Mouse (Mus musculus) testis, adult 2 months (tissue): ENCODE results near the gene Rplp2.

ENCODE experiments used
- CTCF ChIP-seq: fragments of 200-500 bp; IDR thresholded peaks from 2 replicates; pipeline ENCODE4 v1.5.1; 2012; ENCODE audit warnings: low read depth, mild to moderate bottlenecking, inconsistent platforms, low read length, moderate library complexity; ENCODE audit not compliant: control insufficient read depth, insufficient read depth, insufficient replicate concordance
- POLR2A ChIP-seq: fragments of 200-500 bp; IDR thresholded peaks from 2 replicates; pipeline ENCODE4 v1.6.1; 2012; ENCODE audit warnings: low read depth, mild to moderate bottlenecking, inconsistent platforms, low read length, moderate library complexity; ENCODE audit not compliant: control insufficient read depth

DNA sequence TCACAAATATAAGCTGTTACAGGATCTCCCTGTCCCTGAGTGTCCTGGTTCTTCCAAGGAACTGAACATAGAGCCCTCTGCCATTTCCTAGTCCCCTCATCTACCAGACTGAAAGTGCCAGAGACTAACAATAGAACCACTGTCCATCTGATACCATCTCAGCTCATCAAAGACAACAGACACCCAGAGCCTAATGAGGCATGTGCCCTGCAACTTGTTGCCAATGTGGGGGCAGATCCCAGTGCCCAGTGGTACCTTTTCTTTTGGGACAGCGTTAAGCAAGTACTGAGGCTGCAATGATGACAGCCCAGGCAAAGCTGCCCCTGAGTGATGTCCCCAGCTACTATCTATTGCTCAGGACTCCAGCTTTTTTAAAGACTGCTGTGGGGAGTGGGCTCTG, 39.1 kb downstream of the Rplp2 start:
- TF ChIP-seq CTCF (no peak), POLR2A (no peak)
